ENCODE assay signal across 8 mouse cellular contexts in genomic region chr1:157458421-157459208, GRCm38 (mm10). TPM values are rescaled to one million over a fixed set of nuclear protein-coding genes. Genes with fewer than 3 reads are reported as not detected.
DNase-seq lines count a peak whose midpoint lies in the region; ATAC-seq and TF ChIP-seq lines count a peak whose summit lies in the region.

TSS of gene Cryzl2 (plus strand) at chr1:157458577.

- peak; percentile 67 for TF ChIP-seq CTCF in embryonic fibroblast, embryonic 13.5 days (IDR thresholded peaks at IDR 0.05; ENCODE audit: borderline replicate concordance, insufficient read depth, low read length)

- WGBS in heart, embryonic 13.5 days: 8% methylated on average over 29 of the region's 29 CpGs
- 6% methylated on average over 27 of the region's 29 CpGs for WGBS in kidney, embryonic 15.5 days

- no peaks in the 10 kb centered on the region for H3K9me3 ChIP-seq in heart, embryonic 13.5 days
- H3K9me3 ChIP-seq in kidney, embryonic 15.5 days (replicated peaks): no peaks in the 10 kb centered on the region

- peak; percentile 84 for ATAC-seq in heart, embryonic 13.5 days (ENCODE audit: extremely low read depth, insufficient number of reproducible peaks, low FRiP score, low TSS enrichment)
- ATAC-seq in kidney, embryonic 15.5 days (replicated peaks; ENCODE audit: low FRiP score): peak; percentile 97

- no peaks in the 10 kb centered on the region for H3K4me1 ChIP-seq in embryonic fibroblast, embryonic 13.5 days (ENCODE audit: control insufficient read depth, insufficient read depth, low read length)
- peaks cover 24% of the 10 kb centered on the region for H3K4me1 ChIP-seq in heart, embryonic 13.5 days
- peaks cover 12% of the 10 kb centered on the region for H3K4me1 ChIP-seq in kidney, embryonic 15.5 days

- peaks cover 3% of the 10 kb centered on the region; the same call in 1 of the 2 replicates for H3K36me3 ChIP-seq in heart, embryonic 13.5 days
- H3K36me3 ChIP-seq in kidney, embryonic 15.5 days: no peaks in the 10 kb centered on the region

- H3K4me3 ChIP-seq in embryonic fibroblast, embryonic 13.5 days (ENCODE audit: insufficient read depth, low read length): no peak within 1 kb of the TSS
- H3K4me3 ChIP-seq in heart, embryonic 13.5 days: peak within 1 kb of the TSS; percentile 52
- peak within 1 kb of the TSS; percentile 44 for H3K4me3 ChIP-seq in kidney, embryonic 15.5 days (replicated peaks)

- H3K4me2 ChIP-seq in heart, embryonic 13.5 days: peak within 1 kb of the TSS; percentile 74
- peak within 1 kb of the TSS; percentile 64 for H3K4me2 ChIP-seq in kidney, embryonic 15.5 days

- no peak within 1 kb of the TSS for H3K27ac ChIP-seq in embryonic fibroblast, embryonic 13.5 days (ENCODE audit: insufficient read depth, low read length)
- no peak within 1 kb of the TSS for H3K27ac ChIP-seq in heart, embryonic 13.5 days (replicated peaks)
- no peak within 1 kb of the TSS for H3K27ac ChIP-seq in kidney, embryonic 15.5 days

- TF ChIP-seq POLR2A in embryonic fibroblast, embryonic 13.5 days (IDR thresholded peaks at IDR 0.05; ENCODE audit: low read depth, low read length): peak; percentile 48; the same call in 1 of the 2 replicates

- H3K9ac ChIP-seq in heart, embryonic 13.5 days: peak within 1 kb of the TSS; percentile 83
- H3K9ac ChIP-seq in kidney, embryonic 15.5 days: peak within 1 kb of the TSS; percentile 30; the same call in 1 of the 2 replicates

- no peaks in the 10 kb centered on the region for H3K27me3 ChIP-seq in heart, embryonic 13.5 days (replicated peaks)
- H3K27me3 ChIP-seq in kidney, embryonic 15.5 days: no peaks in the 10 kb centered on the region

- DNase-seq in CD4-positive helper T cell, adult 2 months (ENCODE audit: low read depth, low spot score): peak; percentile 45
- DNase-seq in adrenal gland, adult 8-10 months: peak; percentile 81
- peak; percentile 90 for DNase-seq in lung, postnatal 14 days
- DNase-seq in ovary, postnatal 10 days (ENCODE audit: low spot score): peak; percentile 45
- peak; percentile 50 for DNase-seq in urinary bladder, adult 18-20 months (ENCODE audit: low spot score in 2 of 2)

RNA-seq across cellular contexts. Expression of gene Cryzl2, which starts in this region (rescaled TPM):
- 10 to 100 TPM; 46.8 to 92.3 (median 64.6) TPM for total RNA-seq in adrenal gland, adult 8-10 months (2022)
- polyA plus RNA-seq in embryonic fibroblast, embryonic 13.5 days (2011; ENCODE audit: insufficient read length, low read depth, missing spikeins): 7.6 and 9.8 TPM in 2 replicates
- polyA plus RNA-seq in heart, embryonic 13.5 days (2015; fragmentation: Nextera tagmentation; extraction: Ambion mirVana): 27.0 and 29.5 TPM in 2 replicates
- polyA plus RNA-seq in kidney, embryonic 15.5 days (2015; fragmentation: Nextera tagmentation; extraction: Ambion mirVana): 17.4 and 19.8 TPM in 2 replicates
